Mouse (Mus musculus): ENCODE measurements around the gene Fgfr2.

DNA sequence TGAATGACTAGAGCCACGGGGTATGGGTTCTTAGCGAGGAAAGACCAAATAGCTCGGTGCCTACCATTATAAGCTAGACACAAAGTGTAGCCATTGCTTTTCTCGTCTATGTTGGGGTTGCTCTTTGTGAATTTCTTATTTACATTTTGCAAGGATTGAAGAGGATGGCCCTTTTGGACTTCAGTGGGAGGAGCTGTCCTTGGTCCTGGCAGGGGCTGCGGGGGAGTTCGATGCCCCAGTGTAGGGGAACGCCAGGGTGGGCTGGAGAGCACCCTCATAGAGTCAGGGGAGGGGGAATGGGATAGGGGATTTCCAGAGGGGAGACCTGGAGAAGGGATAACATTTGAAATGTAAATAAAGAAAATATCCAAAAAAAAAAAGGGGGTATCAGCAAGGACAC lies 1063.0 kb downstream of the Fgfr2 start:
- TF ChIP-seq CTCF (IDR thresholded peaks at IDR 0.05; ENCODE audit: insufficient read depth, low read length) (no peak), POLR2A (IDR thresholded peaks at IDR 0.05; ENCODE audit: borderline replicate concordance, extremely low read depth, low read depth, low read length) (no peak)
